Mouse (Mus musculus): ENCODE measurements around the gene Rchy1.

DNA sequence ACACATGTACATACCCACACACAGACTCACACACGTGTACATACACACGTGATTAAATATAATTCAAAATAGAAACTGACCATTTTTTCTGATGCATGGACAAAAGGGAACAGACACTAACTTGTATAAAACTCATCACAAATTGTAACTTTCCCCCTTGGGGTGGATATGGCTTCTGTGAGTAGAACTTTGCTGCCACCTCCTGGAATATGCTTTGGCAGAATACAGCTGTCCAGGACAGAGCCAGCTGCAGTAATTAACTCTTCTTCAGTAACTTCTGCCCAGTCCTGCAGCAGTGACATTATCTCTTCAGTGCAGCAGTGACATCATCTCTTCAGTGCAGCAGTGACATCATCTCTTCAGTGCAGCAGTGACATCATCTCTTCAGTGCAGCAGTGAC is 40.1 kb upstream of the Rchy1 start:
- TF ChIP-seq POLR2A (IDR thresholded peaks at IDR 0.05; ENCODE audit: low read depth, low read length) (no peak), CTCF (conservative IDR thresholded peaks at IDR 0.05; ENCODE audit: insufficient read depth, insufficient read length, low read depth, low read length) (peak; percentile 42; the same call in 1 of the 2 replicates)
